Mouse (Mus musculus) heart, postnatal 0 days (tissue): ENCODE measurements around the gene Hoxa5.

Experiments
- CTCF ChIP-seq: IDR thresholded peaks from 2 replicates; pipeline ENCODE4 v1.5.1; 2016; ENCODE audit warnings: antibody characterized with exemption, control low read depth, low read depth
- EP300 ChIP-seq: IDR thresholded peaks from 2 replicates; pipeline ENCODE4 v1.6.1; 2016; ENCODE audit warnings: antibody characterized with exemption, low read depth

DNA sequence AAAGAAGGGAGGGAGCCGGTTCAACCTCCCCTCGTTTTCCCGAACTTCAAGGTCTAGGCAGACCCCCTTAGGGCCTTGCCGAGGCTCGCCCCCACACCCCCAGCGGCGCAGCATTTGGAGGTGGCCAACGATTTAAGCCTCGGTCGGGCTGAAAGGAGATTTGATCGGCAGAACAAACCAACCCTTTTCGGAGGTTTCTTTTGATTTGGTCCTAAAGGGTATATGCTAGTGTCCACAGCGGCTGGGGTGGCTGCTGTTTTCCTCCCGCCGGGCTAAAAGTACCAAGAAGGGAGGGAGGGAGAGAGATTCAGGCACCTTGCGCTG lies 45.0 kb upstream of the Hoxa5 start:
- no peak for TF ChIP-seq CTCF
- TF ChIP-seq EP300: no peak
